Mouse (Mus musculus): ENCODE measurements at regions not wholly inside any gene's neighbourhood (a gene's known extent, or its start where the extent isn't known, plus 50 kb on each side); places are given as distances from the start of the nearest gene placed in this dataset.

- Histone ChIP-seq H3K4me3 (replicated peaks) (no peak overlapping the region), H3K27me3 (replicated peaks) (no peaks in the 10 kb centered on the region), H3K4me1 (no peaks in the 10 kb centered on the region), H3K9me3 (peaks cover 15% of the 10 kb centered on the region; the same call in 1 of the 2 replicates), H3K36me3 (replicated peaks; ENCODE audit: low read length) (no peaks in the 10 kb centered on the region)
- TF ChIP-seq FLI1 (IDR thresholded peaks at IDR 0.05; ENCODE audit: low read length), result no peak
- TF ChIP-seq GATA1 (IDR thresholded peaks at IDR 0.05; ENCODE audit: borderline replicate concordance, low read length), result no peak
Measured at GRCm38 (mm10) chr5:133106691-133107354, 563.7 kb upstream of the Auts2 start.

DNA sequence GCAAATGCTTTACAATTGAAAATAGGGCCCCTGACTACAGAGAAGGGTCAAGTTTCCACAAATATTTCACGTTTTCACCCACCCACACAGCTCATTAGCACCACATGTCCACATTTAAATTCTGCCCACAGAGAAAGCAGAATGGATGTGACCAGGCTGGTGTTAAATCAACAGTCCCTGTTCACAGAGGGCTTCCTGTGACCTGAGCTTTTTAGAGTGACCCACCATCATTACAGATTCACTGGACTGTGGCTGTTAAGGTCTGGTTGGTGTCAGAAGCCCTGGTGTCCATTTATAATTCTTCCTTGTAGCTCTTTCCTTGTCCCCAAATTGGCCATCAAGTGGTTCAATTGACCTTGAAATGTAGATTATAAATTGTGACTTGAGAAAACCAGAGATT lies 553.2 kb upstream of the Auts2 start:
- Histone ChIP-seq H3K27me3 (replicated peaks) (no peaks in the 10 kb centered on the region), H3K4me3 (replicated peaks) (no peak overlapping the region), H3K36me3 (replicated peaks; ENCODE audit: low read length) (no peaks in the 10 kb centered on the region), H3K9me3 (peaks cover 46% of the 10 kb centered on the region), H3K4me1 (no peaks in the 10 kb centered on the region)
- TF ChIP-seq GATA1 (IDR thresholded peaks at IDR 0.05; ENCODE audit: borderline replicate concordance, low read length) (no peak), FLI1 (IDR thresholded peaks at IDR 0.05; ENCODE audit: low read length) (no peak)

- TF ChIP-seq GATA1 (IDR thresholded peaks at IDR 0.05; ENCODE audit: borderline replicate concordance, low read length) (no peak), FLI1 (IDR thresholded peaks at IDR 0.05; ENCODE audit: low read length) (no peak)
- no peaks in the 10 kb centered on the region for H3K27me3 ChIP-seq (replicated peaks)
- peaks cover 38% of the 10 kb centered on the region for H3K9me3 ChIP-seq
- no peak overlapping the region for H3K4me3 ChIP-seq (replicated peaks)
- H3K4me1 ChIP-seq, result no peaks in the 10 kb centered on the region
- no peaks in the 10 kb centered on the region for H3K36me3 ChIP-seq (replicated peaks; ENCODE audit: low read length)
Measured at GRCm38 (mm10) chr5:133084859-133085258, 541.7 kb upstream of the Auts2 start.

- peaks cover 37% of the 10 kb centered on the region for H3K9me3 ChIP-seq
- H3K36me3 ChIP-seq (replicated peaks; ENCODE audit: low read length), result no peaks in the 10 kb centered on the region
- no peaks in the 10 kb centered on the region for H3K27me3 ChIP-seq (replicated peaks)
- no peaks in the 10 kb centered on the region for H3K4me1 ChIP-seq
- no peak overlapping the region for H3K4me3 ChIP-seq (replicated peaks)
- TF ChIP-seq FLI1 (IDR thresholded peaks at IDR 0.05; ENCODE audit: low read length) (no peak), GATA1 (IDR thresholded peaks at IDR 0.05; ENCODE audit: borderline replicate concordance, low read length) (no peak)
Measured at GRCm38 (mm10) chr5:133080751-133081150, 537.6 kb upstream of the Auts2 start.

DNA sequence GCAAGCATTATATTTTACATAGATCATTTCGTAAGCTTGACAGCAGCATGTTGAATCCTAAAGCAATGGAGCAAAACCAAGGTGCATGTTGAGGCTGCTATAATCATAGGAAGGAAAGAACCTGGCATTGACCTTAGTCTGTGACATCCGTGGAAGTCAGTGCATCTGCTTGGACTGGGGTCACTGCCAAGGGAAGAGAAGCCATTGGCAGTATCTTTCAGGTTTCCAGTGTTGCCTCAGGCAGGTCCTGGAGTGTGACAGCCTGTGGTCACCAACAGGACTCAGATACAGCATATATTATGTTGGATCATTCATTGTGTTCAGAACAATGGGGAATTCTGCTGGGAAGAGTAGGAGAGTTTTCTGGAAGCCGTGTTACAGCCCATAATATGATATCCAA lies 535.8 kb upstream of the Auts2 start:
- Histone ChIP-seq H3K9me3 (peaks cover 41% of the 10 kb centered on the region), H3K36me3 (replicated peaks; ENCODE audit: low read length) (no peaks in the 10 kb centered on the region), H3K27me3 (replicated peaks) (no peaks in the 10 kb centered on the region), H3K4me1 (no peaks in the 10 kb centered on the region), H3K4me3 (replicated peaks) (no peak overlapping the region)
- TF ChIP-seq FLI1 (IDR thresholded peaks at IDR 0.05; ENCODE audit: low read length) (no peak), GATA1 (IDR thresholded peaks at IDR 0.05; ENCODE audit: borderline replicate concordance, low read length) (no peak)

- Histone ChIP-seq H3K9me3 (peaks cover 41% of the 10 kb centered on the region), H3K4me1 (no peaks in the 10 kb centered on the region), H3K36me3 (replicated peaks; ENCODE audit: low read length) (no peaks in the 10 kb centered on the region), H3K27me3 (replicated peaks) (no peaks in the 10 kb centered on the region), H3K4me3 (replicated peaks) (no peak overlapping the region)
- TF ChIP-seq GATA1 (IDR thresholded peaks at IDR 0.05; ENCODE audit: borderline replicate concordance, low read length) (no peak), FLI1 (IDR thresholded peaks at IDR 0.05; ENCODE audit: low read length) (no peak)
Measured at GRCm38 (mm10) chr5:133078390-133078789, 535.2 kb upstream of the Auts2 start.

DNA sequence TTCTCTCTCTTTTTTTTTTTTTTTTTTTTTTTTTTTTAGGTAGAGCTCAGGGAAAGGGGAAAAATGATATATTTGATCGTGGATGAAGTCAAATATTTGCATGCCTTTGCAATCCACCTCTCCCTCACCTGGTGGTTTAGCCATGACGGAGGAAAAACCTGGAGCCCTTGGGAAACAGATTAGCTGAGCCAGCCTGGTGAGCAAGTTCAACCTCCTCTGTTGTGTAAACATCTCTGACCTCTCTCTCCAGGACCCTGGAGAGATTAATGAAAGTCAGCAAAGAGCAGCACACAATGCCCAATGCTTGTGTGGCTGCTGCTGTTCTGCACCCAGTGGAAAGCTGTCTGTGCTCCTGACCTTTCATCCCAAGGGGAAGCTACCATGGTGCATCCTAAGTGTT lies 530.2 kb upstream of the Auts2 start:
- Histone ChIP-seq H3K36me3 (replicated peaks; ENCODE audit: low read length) (no peaks in the 10 kb centered on the region), H3K4me1 (no peaks in the 10 kb centered on the region), H3K27me3 (replicated peaks) (no peaks in the 10 kb centered on the region), H3K9me3 (peaks cover 36% of the 10 kb centered on the region), H3K4me3 (replicated peaks) (no peak overlapping the region)
- TF ChIP-seq FLI1 (IDR thresholded peaks at IDR 0.05; ENCODE audit: low read length) (no peak), GATA1 (IDR thresholded peaks at IDR 0.05; ENCODE audit: borderline replicate concordance, low read length) (no peak)

- peaks cover 41% of the 10 kb centered on the region for H3K9me3 ChIP-seq
- TF ChIP-seq FLI1 (IDR thresholded peaks at IDR 0.05; ENCODE audit: low read length), result no peak
- TF ChIP-seq GATA1 (IDR thresholded peaks at IDR 0.05; ENCODE audit: borderline replicate concordance, low read length), result no peak
- H3K4me3 ChIP-seq (replicated peaks), result no peak overlapping the region
Measured at GRCm38 (mm10) chr5:133070141-133070540, 527.0 kb upstream of the Auts2 start.

GRCm38 (mm10) chr5:133062481-133062880 lies 519.3 kb upstream of the Auts2 start:
- no peaks in the 10 kb centered on the region for H3K4me1 ChIP-seq
- peaks cover 35% of the 10 kb centered on the region for H3K9me3 ChIP-seq
- H3K36me3 ChIP-seq (replicated peaks; ENCODE audit: low read length), result no peaks in the 10 kb centered on the region
- TF ChIP-seq GATA1 (IDR thresholded peaks at IDR 0.05; ENCODE audit: borderline replicate concordance, low read length) (no peak), FLI1 (IDR thresholded peaks at IDR 0.05; ENCODE audit: low read length) (no peak)
- H3K27me3 ChIP-seq (replicated peaks), result no peaks in the 10 kb centered on the region
- no peak overlapping the region for H3K4me3 ChIP-seq (replicated peaks)

More at GRCm38 (mm10) chr5:133070141-133070540, 527.0 kb upstream of the Auts2 start:
- Histone ChIP-seq H3K36me3 (replicated peaks; ENCODE audit: low read length) (no peaks in the 10 kb centered on the region), H3K27me3 (replicated peaks) (no peaks in the 10 kb centered on the region), H3K4me1 (no peaks in the 10 kb centered on the region)

DNA sequence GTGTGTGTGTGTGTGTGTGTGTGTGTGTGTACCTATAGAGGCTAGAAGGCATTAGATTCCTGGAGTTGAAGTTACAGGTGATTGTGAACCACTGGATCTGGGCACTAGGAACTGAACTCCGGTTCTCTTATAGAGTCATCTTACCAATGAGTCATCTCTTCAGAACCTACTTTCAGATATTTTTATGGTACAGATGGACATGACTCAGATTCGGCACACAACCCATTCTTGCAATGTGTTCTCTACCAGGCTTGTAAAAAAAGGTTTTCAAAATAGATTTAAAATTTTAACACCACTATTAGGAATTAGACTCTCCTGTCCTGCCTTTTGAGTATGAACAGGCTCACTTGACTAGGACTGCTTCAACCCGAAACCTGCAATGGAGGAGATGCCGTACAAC lies 504.3 kb upstream of the Auts2 start:
- Histone ChIP-seq H3K4me3 (replicated peaks) (no peak overlapping the region), H3K4me1 (no peaks in the 10 kb centered on the region), H3K27me3 (replicated peaks) (no peaks in the 10 kb centered on the region), H3K9me3 (peaks cover 17% of the 10 kb centered on the region), H3K36me3 (replicated peaks; ENCODE audit: low read length) (no peaks in the 10 kb centered on the region)
- no peak for TF ChIP-seq FLI1 (IDR thresholded peaks at IDR 0.05; ENCODE audit: low read length)
- no peak for TF ChIP-seq GATA1 (IDR thresholded peaks at IDR 0.05; ENCODE audit: borderline replicate concordance, low read length)

Measured in megakaryocyte, embryonic 14.5 days (primary cell).